Comparison of ENCODE assay signal across 10 mouse cellular contexts in the genomic region with DNA sequence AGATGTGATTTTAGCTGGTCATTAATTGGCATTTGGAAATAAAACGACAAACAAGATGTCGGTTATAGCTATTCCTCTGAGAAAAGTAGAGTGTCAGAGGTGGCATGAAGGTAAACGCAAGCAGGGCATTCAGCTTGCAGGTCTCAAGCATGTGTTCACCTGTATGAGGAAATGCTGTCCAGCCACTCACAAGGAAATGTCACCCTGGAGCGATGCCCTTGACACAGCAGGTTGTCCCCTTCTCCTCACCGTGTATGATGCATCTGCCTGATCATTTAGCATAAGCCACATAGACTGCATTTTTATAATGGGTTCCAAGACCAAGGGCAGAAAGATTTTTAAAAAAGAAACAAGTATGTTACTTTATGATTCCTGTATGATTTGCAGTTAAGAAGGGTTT.
A peak's percentile ranks its signal among the peaks of the same experiment; 100 is the strongest.
DNase-seq lines count a peak whose midpoint lies in the region.
"Had no signal": no experiment of that assay in that cellular context is flagged by ENCODE, and none has a peak within 500 bp of the region (broad histone marks: within the 10 kb centered on the region; RNA-seq: fewer than 3 reads in every experiment).

No protein-coding gene starts in this region.

- intact Hi-C loops in heart, postnatal 10 days (cut with DNase I) = no loop called here

- DNase-seq in cerebellum, postnatal 14 days = peak; percentile 56 to 58
- DNase-seq in cerebellum, adult 11 months = no peak
- DNase-seq in heart, adult 11 months = peak; percentile 68
- DNase-seq in heart, postnatal 10 days = no peak
- DNase-seq: adrenal gland, adult 2 months; adrenal gland, postnatal 10 days; adrenal gland, postnatal 25 days; cerebellum, adult 18-20 months; cerebellum, adult 9-10 months; embryo, embryonic 11 days had no signal

Comparison
In these comparisons a context has a peak if more than half of its experiments do, and no peak if none do; other contexts are left out.
1. DNase-seq: peak in cerebellum, postnatal 14 days (2 of 2) and heart, adult 11 months (single experiment); none in cerebellum, adult 11 months (single experiment) and heart, postnatal 10 days (0 of 2).